Mouse (Mus musculus): ENCODE results near the gene Aoc2. TPM values are rescaled to one million over a fixed set of nuclear protein-coding genes. Genes with fewer than 3 reads are reported as not detected.
A peak's percentile ranks its signal among the peaks of the same experiment; 100 is the strongest.
"Not testable (repeated sequence)": the region's sequence is repeated elsewhere in the genome, so short reads cannot be mapped to it uniquely, and the experiment has no call there.

Aoc2 gene
- polyA plus RNA-seq, 1 experiment from 2014 or later = 2.2 TPM

- Histone ChIP-seq H3K36me3 (peaks cover 66% of the 10 kb centered on the region), H3K27me3 (no peaks in the 10 kb centered on the region), H3K27ac (replicated peaks) (no peak overlapping the region), H3K4me3 (no peak overlapping the region), H3K9ac (replicated peaks) (no peak overlapping the region), H3K4me2 (replicated peaks) (no peak overlapping the region), H3K9me3 (no peaks in the 10 kb centered on the region), H3K4me1 (no peaks in the 10 kb centered on the region)
- ATAC-seq (replicated peaks) = peak; percentile 69
- WGBS = 8% methylated on average over 4 of the region's 4 CpGs
These were observed 1.3 kb upstream of the Aoc2 start for GRCm38 (mm10) chr11:101323609-101324008.

GRCm38 (mm10) chr11:101325201-101325600 is 338 bp downstream of the Aoc2 start:
- H3K27me3 ChIP-seq; H3K9ac ChIP-seq (replicated peaks); H3K9me3 ChIP-seq; H3K4me1 ChIP-seq; H3K27ac ChIP-seq (replicated peaks); H3K4me3 ChIP-seq; H3K4me2 ChIP-seq (replicated peaks); ATAC-seq (replicated peaks): not testable (repeated sequence)
- H3K36me3 ChIP-seq = peaks cover 50% of the 10 kb centered on the region
- 94% methylated on average over 11 of the region's 11 CpGs for WGBS

GRCm38 (mm10) chr11:101326147-101326546 is 1.3 kb downstream of the Aoc2 start:
- no peaks in the 10 kb centered on the region for H3K27me3 ChIP-seq
- H3K27ac ChIP-seq (replicated peaks) = no peak overlapping the region
- H3K4me3 ChIP-seq = no peak overlapping the region
- H3K4me2 ChIP-seq (replicated peaks) = no peak overlapping the region
- no peak for ATAC-seq (replicated peaks)
- H3K36me3 ChIP-seq = peaks cover 41% of the 10 kb centered on the region
- 87% methylated on average over 11 of the region's 11 CpGs for WGBS
- no peaks in the 10 kb centered on the region for H3K9me3 ChIP-seq
- no peak overlapping the region for H3K9ac ChIP-seq (replicated peaks)
- no peaks in the 10 kb centered on the region for H3K4me1 ChIP-seq

- no peak overlapping the region for H3K4me3 ChIP-seq
- no peak for ATAC-seq (replicated peaks)
- 56% methylated on average over 3 of the region's 3 CpGs for WGBS
These were observed 2.4 kb downstream of the Aoc2 start for GRCm38 (mm10) chr11:101327311-101327710.

GRCm38 (mm10) chr11:101328941-101329635 is 4.2 kb downstream of the Aoc2 start:
- WGBS = 78% methylated on average over 6 of the region's 6 CpGs
- no peak overlapping the region for H3K27ac ChIP-seq (replicated peaks)
- H3K9me3 ChIP-seq = no peaks in the 10 kb centered on the region
- H3K4me1 ChIP-seq = no peaks in the 10 kb centered on the region
- H3K4me2 ChIP-seq (replicated peaks) = no peak overlapping the region
- no peak overlapping the region for H3K9ac ChIP-seq (replicated peaks)
- no peak for ATAC-seq (replicated peaks)
- H3K36me3 ChIP-seq = peaks cover 13% of the 10 kb centered on the region
- H3K27me3 ChIP-seq = no peaks in the 10 kb centered on the region
- H3K4me3 ChIP-seq = no peak overlapping the region

More at GRCm38 (mm10) chr11:101327311-101327710, 2.4 kb downstream of the Aoc2 start:
- H3K36me3 ChIP-seq = peaks cover 29% of the 10 kb centered on the region
- no peak overlapping the region for H3K4me2 ChIP-seq (replicated peaks)
- no peak overlapping the region for H3K9ac ChIP-seq (replicated peaks)
- no peaks in the 10 kb centered on the region for H3K27me3 ChIP-seq
- no peaks in the 10 kb centered on the region for H3K9me3 ChIP-seq
- no peaks in the 10 kb centered on the region for H3K4me1 ChIP-seq
- H3K27ac ChIP-seq (replicated peaks) = no peak overlapping the region

- Histone ChIP-seq H3K27me3 (no peaks in the 10 kb centered on the region), H3K9me3 (no peaks in the 10 kb centered on the region), H3K4me3 (no peak within 1 kb of the TSS), H3K4me2 (replicated peaks) (no peak within 1 kb of the TSS), H3K36me3 (peaks cover 5% of the 10 kb centered on the region), H3K4me1 (no peaks in the 10 kb centered on the region), H3K27ac (replicated peaks) (no peak within 1 kb of the TSS), H3K9ac (replicated peaks) (no peak within 1 kb of the TSS)
- ATAC-seq (replicated peaks) = no peak
- WGBS = 67% methylated on average over 7 of the region's 7 CpGs
These were observed 5.6 kb downstream of the Aoc2 start, which contains the start of gene Aoc3 for GRCm38 (mm10) chr11:101330371-101330924. Gene Aoc3 (plus strand): TSS chr11:101330605.

- H3K4me1 ChIP-seq; H3K4me2 ChIP-seq (replicated peaks); H3K9me3 ChIP-seq; H3K4me3 ChIP-seq; H3K27ac ChIP-seq (replicated peaks); H3K9ac ChIP-seq (replicated peaks); H3K27me3 ChIP-seq; ATAC-seq (replicated peaks); H3K36me3 ChIP-seq: not testable (repeated sequence)
- 87% methylated on average over 6 of the region's 6 CpGs for WGBS
These were observed 6.1 kb downstream of the Aoc2 start for GRCm38 (mm10) chr11:101330961-101331360.

GRCm38 (mm10) chr11:101332537-101332936 is 7.7 kb downstream of the Aoc2 start:
- no peaks in the 10 kb centered on the region for H3K27me3 ChIP-seq
- H3K36me3 ChIP-seq = no peaks in the 10 kb centered on the region
- H3K27ac ChIP-seq (replicated peaks) = no peak overlapping the region
- no peak overlapping the region for H3K4me2 ChIP-seq (replicated peaks)
- no peak overlapping the region for H3K4me3 ChIP-seq
- H3K9ac ChIP-seq (replicated peaks) = no peak overlapping the region
- H3K9me3 ChIP-seq = no peaks in the 10 kb centered on the region
- ATAC-seq (replicated peaks) = no peak
- H3K4me1 ChIP-seq = peaks cover 3% of the 10 kb centered on the region
- WGBS = 88% methylated on average over 3 of the region's 3 CpGs

GRCm38 (mm10) chr11:101334023-101334422 is 9.2 kb downstream of the Aoc2 start:
- H3K4me1 ChIP-seq = peaks cover 10% of the 10 kb centered on the region

GRCm38 (mm10) chr11:101334516-101334915 is 9.7 kb downstream of the Aoc2 start:
- Histone ChIP-seq H3K9ac (replicated peaks) (no peak overlapping the region), H3K27ac (replicated peaks) (no peak overlapping the region), H3K4me3 (no peak overlapping the region), H3K36me3 (no peaks in the 10 kb centered on the region), H3K27me3 (no peaks in the 10 kb centered on the region), H3K4me1 (peaks cover 10% of the 10 kb centered on the region), H3K9me3 (no peaks in the 10 kb centered on the region), H3K4me2 (replicated peaks) (no peak overlapping the region)
- ATAC-seq (replicated peaks) = no peak
- 7% methylated on average over 6 of the region's 6 CpGs for WGBS

More at GRCm38 (mm10) chr11:101334023-101334422, 9.2 kb downstream of the Aoc2 start:
- Histone ChIP-seq H3K9ac (replicated peaks) (no peak overlapping the region), H3K9me3 (no peaks in the 10 kb centered on the region), H3K27me3 (no peaks in the 10 kb centered on the region), H3K4me2 (replicated peaks) (no peak overlapping the region), H3K27ac (replicated peaks) (no peak overlapping the region), H3K36me3 (no peaks in the 10 kb centered on the region), H3K4me3 (no peak overlapping the region)
- no peak for ATAC-seq (replicated peaks)
- 24% methylated on average over 10 of the region's 10 CpGs for WGBS

GRCm38 (mm10) chr11:101335685-101336084 is 10.8 kb downstream of the Aoc2 start:
- 83% methylated on average over 9 of the region's 9 CpGs for WGBS
- Histone ChIP-seq H3K27me3 (no peaks in the 10 kb centered on the region), H3K9me3 (no peaks in the 10 kb centered on the region), H3K36me3 (no peaks in the 10 kb centered on the region), H3K4me1 (peaks cover 10% of the 10 kb centered on the region), H3K4me3 (no peak overlapping the region), H3K4me2 (replicated peaks) (no peak overlapping the region), H3K9ac (replicated peaks) (no peak overlapping the region), H3K27ac (replicated peaks) (no peak overlapping the region)
- ATAC-seq (replicated peaks) = no peak

GRCm38 (mm10) chr11:101338123-101338760 is 13.4 kb downstream of the Aoc2 start:
- no peaks in the 10 kb centered on the region for H3K36me3 ChIP-seq
- H3K9ac ChIP-seq (replicated peaks) = peak overlapping the region; percentile 32; the same call in 1 of the 2 replicates
- peak overlapping the region; percentile 54 for H3K4me2 ChIP-seq (replicated peaks)
- peaks cover 10% of the 10 kb centered on the region for H3K4me1 ChIP-seq
- WGBS = under 1% methylated on average over 9 of the region's 9 CpGs
- H3K4me3 ChIP-seq = peak overlapping the region; percentile 40
- ATAC-seq (replicated peaks) = peak; percentile 91
- no peaks in the 10 kb centered on the region for H3K9me3 ChIP-seq
- H3K27ac ChIP-seq (replicated peaks) = peak overlapping the region; percentile 63
- H3K27me3 ChIP-seq = no peaks in the 10 kb centered on the region

All from forebrain, embryonic 15.5 days (tissue).